Mouse (Mus musculus) liver, adult 2 months (tissue): Measurements from ENCODE around the gene Smco2. TPM values are rescaled to one million over a fixed set of nuclear protein-coding genes. Genes with fewer than 3 reads are reported as not detected.

ENCODE experiments used
- DNase-seq: peaks from one replicate; pipeline ENCODE4 v3.0.0-alpha.2; 2011; ENCODE audit warnings: low read depth, low spot score; ENCODE audit errors: extremely low read depth
- H3K27ac ChIP-seq: fragments of 200-500 bp; replicated peaks from 2 replicates; pipeline ENCODE4 v1.5.1; 2012; ENCODE audit warnings: low read depth, mild to moderate bottlenecking, control low read depth, inconsistent platforms, low read length; ENCODE audit not compliant: insufficient read depth
- H3K27me3 ChIP-seq: fragments of 200-500 bp; 2 replicates; pipeline ENCODE4 v1.6.1; 2012; ENCODE audit warnings: mild to moderate bottlenecking, moderate library complexity, low read length, inconsistent platforms; ENCODE audit not compliant: control insufficient read depth, insufficient read depth
- H3K36me3 ChIP-seq: fragments of 200-500 bp; 2 replicates; pipeline ENCODE4 v1.6.1; 2012; ENCODE audit warnings: low read length, inconsistent platforms; ENCODE audit not compliant: control insufficient read depth, insufficient read depth
- H3K4me1 ChIP-seq: fragments of 200-500 bp; 2 replicates; pipeline ENCODE4 v1.6.1; 2011; ENCODE audit warnings: low read length; ENCODE audit not compliant: control insufficient read depth, insufficient read depth
- H3K4me3 ChIP-seq: fragments of 200-500 bp; 2 replicates; pipeline ENCODE4 v1.5.1; 2011; ENCODE audit warnings: low read depth, mild to moderate bottlenecking, control low read depth, low read length, moderate library complexity; ENCODE audit not compliant: insufficient read depth
- H3K79me2 ChIP-seq: fragments of 200-500 bp; 2 replicates; pipeline ENCODE4 v1.6.1; 2012; ENCODE audit warnings: inconsistent platforms, mild to moderate bottlenecking, low read length, moderate library complexity; ENCODE audit not compliant: control insufficient read depth, insufficient read depth
- H3K9ac ChIP-seq: fragments of 200-500 bp; 2 replicates; pipeline ENCODE4 v1.6.1; 2012; ENCODE audit warnings: low read depth, mild to moderate bottlenecking, control low read depth, inconsistent platforms, low read length
- CTCF ChIP-seq: fragments of 200-500 bp; IDR thresholded peaks from 2 replicates; pipeline ENCODE4 v1.5.1; 2011; ENCODE audit warnings: low read depth, low read length, control low read depth
- POLR2A ChIP-seq: fragments of 200-500 bp; IDR thresholded peaks from 2 replicates; pipeline ENCODE4 v1.6.1; 2011; ENCODE audit warnings: low read length, control low read depth; ENCODE audit not compliant: insufficient read depth; ENCODE audit errors: extremely low read depth
- WGBS: fragments of 180-500 bp; shearing (Covaris S2); methylation state at CpG from one replicate; pipeline ENCODE4 v1.1.7; 2018; 5-methylcytosine and 5-hydroxymethylcytosine counted together
- polyA plus RNA-seq: library from polyadenylated mRNA; depleted of rRNA; stranded (reverse); fragments of >200 nt; gene quantifications from 2 replicates; pipeline ENCODE4 v1.2.3, GENCODE M21; 2012
- total RNA-seq: library from RNA; depleted of rRNA; stranded (reverse); fragments of >200 nt; gene quantifications from 2 replicates; pipeline ENCODE4 v1.2.3, GENCODE M21; 2014

The Smco2 gene
- total and polyA plus RNA-seq, 2 experiments = 0.06 TPM; not detected in 1

DNA sequence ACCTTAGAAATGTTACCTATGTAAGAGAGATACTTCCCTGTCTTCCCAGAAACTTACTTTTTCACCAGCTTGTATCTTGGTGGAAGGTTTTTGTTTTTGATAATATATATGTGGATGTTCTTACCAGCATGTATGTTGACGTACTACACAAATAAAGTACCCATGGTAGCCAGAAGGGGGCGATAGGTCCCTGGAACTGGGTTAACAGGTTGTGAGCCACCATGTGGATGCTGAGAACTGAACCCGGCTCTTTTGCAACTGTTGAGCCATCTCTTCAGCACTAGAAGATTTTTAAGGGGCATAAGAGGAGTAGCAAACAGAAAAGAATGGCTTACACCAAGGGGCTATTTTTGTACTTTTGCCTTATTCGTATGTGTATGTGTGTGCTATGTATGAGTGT lies 15.8 kb downstream of the Smco2 start:
- Histone ChIP-seq H3K9ac (no peak overlapping the region), H3K4me3 (no peak overlapping the region), H3K27me3 (no peaks in the 10 kb centered on the region), H3K79me2 (no peaks in the 10 kb centered on the region), H3K4me1 (no peaks in the 10 kb centered on the region), H3K36me3 (no peaks in the 10 kb centered on the region), H3K27ac (no peak overlapping the region)
- 90% methylated on average over 4 of the region's 4 CpGs for WGBS
- no peak; the same call in 1 of the 2 replicates for TF ChIP-seq CTCF
- TF ChIP-seq POLR2A = no peak
- no peak for DNase-seq

- H3K79me2 ChIP-seq = no peaks in the 10 kb centered on the region
- WGBS = 88% methylated on average over 4 of the region's 4 CpGs
Observed at GRCm38 (mm10) chr6:146871975-146872374, 22.1 kb downstream of the Smco2 start.

DNA sequence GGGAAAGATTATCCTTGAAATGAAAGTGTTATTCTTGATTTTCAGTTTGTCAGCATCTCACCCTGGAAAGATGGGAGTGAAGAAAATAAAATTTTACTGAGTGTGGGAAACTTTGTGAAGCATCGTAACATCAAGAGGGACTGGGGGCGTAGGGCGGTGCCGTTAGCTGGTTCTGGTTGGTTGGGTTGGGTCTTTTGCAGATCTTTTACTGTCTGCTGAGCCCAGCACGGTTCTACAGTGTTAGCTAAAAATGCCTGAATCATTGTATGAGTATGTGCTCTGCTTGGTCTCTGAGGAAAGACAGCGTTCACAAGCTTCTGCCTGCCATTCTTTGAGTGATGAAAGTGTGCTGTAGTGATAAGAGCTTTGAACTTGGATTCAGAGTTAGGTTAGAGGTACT lies 24.5 kb downstream of the Smco2 start:
- Histone ChIP-seq H3K79me2 (no peaks in the 10 kb centered on the region), H3K4me1 (no peaks in the 10 kb centered on the region), H3K27me3 (no peaks in the 10 kb centered on the region; the same call in 1 of the 2 replicates), H3K9ac (no peak overlapping the region), H3K36me3 (no peaks in the 10 kb centered on the region), H3K4me3 (no peak overlapping the region), H3K27ac (no peak overlapping the region)
- no peak for DNase-seq
- TF ChIP-seq POLR2A (no peak), CTCF (no peak)
- 87% methylated on average over 6 of the region's 6 CpGs for WGBS

More at GRCm38 (mm10) chr6:146871975-146872374, 22.1 kb downstream of the Smco2 start:
- Histone ChIP-seq H3K4me3 (no peak overlapping the region), H3K27ac (no peak overlapping the region), H3K27me3 (no peaks in the 10 kb centered on the region; the same call in 1 of the 2 replicates), H3K36me3 (no peaks in the 10 kb centered on the region), H3K9ac (no peak overlapping the region), H3K4me1 (no peaks in the 10 kb centered on the region)
- DNase-seq = no peak
- TF ChIP-seq POLR2A = no peak
- no peak for TF ChIP-seq CTCF

GRCm38 (mm10) chr6:146876820-146877219 lies 26.9 kb downstream of the Smco2 start:
- DNase-seq = no peak
- Histone ChIP-seq H3K27me3 (no peaks in the 10 kb centered on the region; the same call in 1 of the 2 replicates), H3K27ac (no peak overlapping the region), H3K4me1 (no peaks in the 10 kb centered on the region), H3K79me2 (no peaks in the 10 kb centered on the region), H3K36me3 (no peaks in the 10 kb centered on the region), H3K9ac (no peak overlapping the region), H3K4me3 (no peak overlapping the region)
- 96% methylated on average over 2 of the region's 2 CpGs for WGBS
- no peak for TF ChIP-seq POLR2A
- TF ChIP-seq CTCF = no peak

DNA sequence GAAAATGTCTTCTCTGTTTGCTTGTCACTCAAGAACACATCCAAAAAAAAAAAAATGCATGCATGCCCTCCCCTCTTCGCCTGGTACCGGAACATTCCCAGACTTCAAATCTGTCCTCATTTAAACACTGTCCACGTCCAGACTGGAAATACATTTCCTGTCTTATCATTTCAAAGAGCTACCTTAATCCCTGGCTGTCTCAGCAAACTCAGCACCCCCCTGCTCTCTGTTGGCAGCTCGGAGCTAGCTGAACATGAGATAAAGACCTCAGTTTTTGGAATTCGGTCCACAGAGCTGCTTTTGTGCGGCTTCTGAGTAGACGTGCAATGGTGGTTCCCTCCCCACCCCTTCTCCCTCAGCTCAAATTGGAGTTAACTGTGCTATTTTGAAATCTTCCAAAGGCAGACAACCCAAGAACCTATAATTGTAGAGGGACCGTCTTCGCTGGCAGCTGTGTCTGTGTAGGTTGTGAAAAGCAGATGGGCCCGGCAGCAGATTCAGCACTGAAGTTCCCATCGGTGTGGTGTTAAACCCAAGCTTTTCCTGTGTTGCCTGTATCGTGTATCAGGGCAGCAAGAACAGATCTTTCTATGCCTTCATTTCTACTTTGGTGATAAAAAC lies 27.6 kb downstream of the Smco2 start:
- TF ChIP-seq POLR2A (no peak), CTCF (no peak)
- Histone ChIP-seq H3K4me1 (no peaks in the 10 kb centered on the region), H3K79me2 (no peaks in the 10 kb centered on the region), H3K4me3 (no peak overlapping the region), H3K27ac (no peak overlapping the region), H3K36me3 (no peaks in the 10 kb centered on the region), H3K9ac (no peak overlapping the region), H3K27me3 (no peaks in the 10 kb centered on the region; the same call in 1 of the 2 replicates)
- DNase-seq = no peak
- WGBS = 88% methylated on average over 12 of the region's 12 CpGs

DNA sequence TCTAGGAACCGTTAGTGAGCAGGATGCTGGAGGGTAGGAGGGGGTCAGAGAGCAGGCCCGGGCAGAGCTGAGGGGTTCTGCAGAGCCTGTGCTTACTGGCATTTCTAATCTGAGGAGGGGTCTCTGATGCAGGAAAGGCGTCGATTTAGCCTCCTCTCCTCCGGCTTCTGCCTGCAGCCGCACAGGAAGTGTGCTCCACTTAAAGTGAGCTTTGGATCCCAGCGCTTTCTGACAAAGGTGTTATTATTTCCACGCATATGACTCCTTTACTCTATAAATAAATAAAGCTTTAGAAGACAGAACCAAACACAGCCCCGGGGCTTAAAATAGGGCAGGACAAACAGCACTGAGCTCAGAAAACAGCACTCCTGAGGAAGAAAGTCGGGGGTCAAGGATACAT lies 29.0 kb downstream of the Smco2 start:
- TF ChIP-seq CTCF = no peak
- no peak for TF ChIP-seq POLR2A
- no peak for DNase-seq
- H3K4me1 ChIP-seq = no peaks in the 10 kb centered on the region
- no peaks in the 10 kb centered on the region; the same call in 1 of the 2 replicates for H3K27me3 ChIP-seq
- no peaks in the 10 kb centered on the region for H3K36me3 ChIP-seq
- H3K9ac ChIP-seq = no peak overlapping the region
- H3K4me3 ChIP-seq = no peak overlapping the region
- no peak overlapping the region for H3K27ac ChIP-seq
- H3K79me2 ChIP-seq = no peaks in the 10 kb centered on the region
- 75% methylated on average over 10 of the region's 10 CpGs for WGBS
